Mouse (Mus musculus) embryonic facial prominence, embryonic 14.5 days (tissue): ENCODE measurements around the gene Zbtb4. TPM values are rescaled to one million over a fixed set of nuclear protein-coding genes. Genes with fewer than 3 reads are reported as not detected.

Source experiments
- ATAC-seq: fragments of 200-750 bp; cut with Nextera tagmentation; 2 replicates; pipeline ENCODE4 v1.8.0; 2017; ENCODE audit warnings: low read depth, moderate number of reproducible peaks, moderate TSS enrichment
- DNase-seq: peaks from one replicate; pipeline ENCODE4 v3.0.0-alpha.2; 2015; ENCODE audit warnings: low spot score
- H3K27ac ChIP-seq: fragments of 300-500 bp; sonication (generic); replicated peaks from 2 replicates; pipeline ENCODE4 v1.5.1; 2014; ENCODE audit warnings: low read depth, mild to moderate bottlenecking, low read length, moderate library complexity
- H3K27me3 ChIP-seq: fragments of 300-500 bp; sonication (generic); replicated peaks from 2 replicates; pipeline ENCODE4 v1.6.1; 2014; ENCODE audit warnings: low read length; ENCODE audit not compliant: control insufficient read depth, insufficient read depth
- H3K36me3 ChIP-seq: fragments of 300-500 bp; sonication (generic); 2 replicates; pipeline ENCODE4 v1.6.1; 2014; ENCODE audit warnings: low read length, mixed read lengths; ENCODE audit not compliant: control insufficient read depth, insufficient read depth
- H3K4me1 ChIP-seq: fragments of 300-500 bp; sonication (generic); 2 replicates; pipeline ENCODE4 v1.6.1; 2014; ENCODE audit warnings: antibody characterized with exemption, low read length; ENCODE audit not compliant: control insufficient read depth, insufficient read depth
- H3K4me2 ChIP-seq: fragments of 300-500 bp; sonication (generic); 2 replicates; pipeline ENCODE4 v1.6.1; 2014; ENCODE audit warnings: low read depth, mild to moderate bottlenecking, low read length, moderate library complexity, mixed read lengths
- H3K4me3 ChIP-seq: fragments of 300-500 bp; sonication (generic); 2 replicates; pipeline ENCODE4 v1.5.1; 2014; ENCODE audit warnings: low read depth, mild to moderate bottlenecking, low read length
- H3K9ac ChIP-seq: fragments of 300-500 bp; sonication (generic); 2 replicates; pipeline ENCODE4 v1.6.1; 2014; ENCODE audit warnings: low read depth, mild to moderate bottlenecking, low read length, moderate library complexity, mixed read lengths
- H3K9me3 ChIP-seq: fragments of 300-500 bp; sonication (generic); 2 replicates; pipeline ENCODE4 v1.6.1; 2016; ENCODE audit warnings: low read length; ENCODE audit not compliant: control insufficient read depth
- WGBS: fragments of 180-500 bp; shearing (Covaris S2); extraction: QIAGEN DNeasy Blood & Tissue Kit; methylation state at CpG from one replicate; pipeline ENCODE4 v1.1.7; 2014; 5-methylcytosine and 5-hydroxymethylcytosine counted together
- polyA plus RNA-seq: library from polyadenylated mRNA; unstranded; fragments of >200 nt; fragmentation: Nextera tagmentation; extraction: Ambion mirVana; gene quantifications from 2 replicates; pipeline ENCODE4 v1.2.1, GENCODE M21; 2014

The Zbtb4 gene
- polyA plus RNA-seq, 1 experiment from 2014 or later, result 3.9 TPM

DNA sequence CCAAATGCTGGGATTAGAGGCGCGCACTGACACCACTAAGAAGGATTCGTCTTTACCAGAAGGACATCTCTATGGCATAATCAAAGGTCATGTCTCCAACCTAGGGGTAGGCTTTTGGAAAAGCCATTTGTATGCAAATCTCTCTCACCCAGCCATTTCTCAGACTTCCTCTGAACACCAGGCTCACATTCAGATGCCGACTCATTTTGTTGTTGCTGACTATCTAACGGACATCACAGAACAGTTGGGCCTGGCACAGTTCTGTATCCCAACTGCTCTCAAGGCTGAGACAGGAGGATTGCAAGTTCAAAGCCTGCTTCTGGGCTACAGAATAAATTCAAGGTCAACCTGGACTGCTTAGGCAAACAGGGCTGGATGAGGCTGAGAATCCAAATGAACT, 21.6 kb downstream of the Zbtb4 start:
- no peaks in the 10 kb centered on the region for H3K36me3 ChIP-seq
- no peak for ATAC-seq
- no peaks in the 10 kb centered on the region for H3K9me3 ChIP-seq
- H3K4me2 ChIP-seq, result no peak overlapping the region
- DNase-seq, result no peak
- no peaks in the 10 kb centered on the region for H3K4me1 ChIP-seq
- H3K4me3 ChIP-seq, result no peak overlapping the region
- 91% methylated on average over 5 of the region's 5 CpGs for WGBS
- no peak overlapping the region for H3K27ac ChIP-seq
- H3K27me3 ChIP-seq, result no peaks in the 10 kb centered on the region
- no peak overlapping the region for H3K9ac ChIP-seq

DNA sequence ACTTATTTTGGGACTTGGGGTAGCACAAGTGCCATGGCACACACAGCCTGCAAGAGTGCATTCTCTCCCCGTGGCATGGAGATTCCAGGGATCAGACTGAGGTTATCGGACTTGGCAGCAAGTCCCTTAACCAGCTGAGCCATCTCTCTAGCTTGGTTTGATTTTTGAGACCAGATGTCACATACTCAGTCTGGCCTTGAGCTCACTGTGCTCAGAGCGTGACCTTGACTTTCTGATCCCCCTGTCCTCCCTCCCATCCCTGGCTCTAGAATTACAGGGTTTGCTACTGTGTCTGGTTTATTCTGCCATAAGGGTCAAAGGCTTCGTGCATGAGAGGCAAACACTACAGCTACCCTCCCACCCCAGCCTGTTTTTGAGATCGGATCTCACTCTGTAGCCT, 23.7 kb downstream of the Zbtb4 start:
- 55% methylated on average over 5 of the region's 5 CpGs for WGBS
- no peak overlapping the region for H3K9ac ChIP-seq
- ATAC-seq (no peak), DNase-seq (no peak)
- H3K4me1 ChIP-seq, result no peaks in the 10 kb centered on the region
- H3K27me3 ChIP-seq, result no peaks in the 10 kb centered on the region
- no peak overlapping the region for H3K4me3 ChIP-seq
- H3K9me3 ChIP-seq, result no peaks in the 10 kb centered on the region
- H3K4me2 ChIP-seq, result no peak overlapping the region
- H3K27ac ChIP-seq, result no peak overlapping the region
- no peaks in the 10 kb centered on the region for H3K36me3 ChIP-seq

GRCm38 (mm10) chr11:69791420-69791819, 25.7 kb downstream of the Zbtb4 start:
- Histone ChIP-seq H3K4me3 (no peak overlapping the region), H3K27me3 (no peaks in the 10 kb centered on the region), H3K27ac (no peak overlapping the region), H3K4me2 (no peak overlapping the region), H3K4me1 (peaks cover 5% of the 10 kb centered on the region; the same call in 1 of the 2 replicates), H3K36me3 (no peaks in the 10 kb centered on the region), H3K9me3 (no peaks in the 10 kb centered on the region), H3K9ac (no peak overlapping the region)
- no peak for DNase-seq
- ATAC-seq, result no peak
- 63% methylated on average over 5 of the region's 5 CpGs for WGBS

DNA sequence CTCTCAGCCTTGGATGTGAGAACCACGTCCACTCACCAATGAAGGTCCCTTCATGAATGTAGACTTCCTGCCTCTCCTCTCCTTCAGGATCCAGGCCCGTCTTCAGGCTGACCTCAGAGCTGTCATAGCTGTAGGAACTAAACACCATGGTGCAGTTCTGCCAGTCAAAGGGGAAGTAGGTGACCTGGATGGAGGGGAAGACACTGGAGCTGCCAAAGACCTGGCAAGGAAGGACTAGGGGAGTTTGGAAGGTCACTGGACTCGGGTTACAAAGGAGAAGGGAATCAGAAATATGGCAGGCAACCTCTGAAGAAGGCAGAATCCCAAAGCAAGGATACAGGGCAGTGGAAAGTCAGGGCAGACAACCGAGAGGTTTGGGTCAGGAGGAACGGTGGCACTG, 27.7 kb downstream of the Zbtb4 start:
- Histone ChIP-seq H3K4me1 (peaks cover 5% of the 10 kb centered on the region; the same call in 1 of the 2 replicates), H3K27me3 (peaks cover 12% of the 10 kb centered on the region; the same call in 1 of the 2 replicates), H3K9me3 (no peaks in the 10 kb centered on the region), H3K4me2 (no peak overlapping the region), H3K9ac (no peak overlapping the region), H3K4me3 (no peak overlapping the region), H3K27ac (no peak overlapping the region), H3K36me3 (no peaks in the 10 kb centered on the region)
- 53% methylated on average over 5 of the region's 5 CpGs for WGBS
- no peak for DNase-seq
- no peak for ATAC-seq

- Histone ChIP-seq H3K4me3 (peak within 1 kb of the TSS; percentile 51), H3K27me3 (peaks cover 12% of the 10 kb centered on the region; the same call in 1 of the 2 replicates), H3K9ac (peak within 1 kb of the TSS; percentile 61), H3K27ac (peak within 1 kb of the TSS; percentile 70), H3K9me3 (no peaks in the 10 kb centered on the region), H3K4me2 (peak within 1 kb of the TSS; percentile 95), H3K4me1 (peaks cover 14% of the 10 kb centered on the region), H3K36me3 (no peaks in the 10 kb centered on the region)
- WGBS, result 3% methylated on average over 45 of the region's 52 CpGs
- peak; percentile 98 for ATAC-seq
- peak; percentile 99 for DNase-seq
Measured at GRCm38 (mm10) chr11:69795168-69795982, 29.7 kb downstream of the Zbtb4 start, which contains the start of gene Chrnb1. Gene Chrnb1 (minus strand): TSS chr11:69795943.

DNA sequence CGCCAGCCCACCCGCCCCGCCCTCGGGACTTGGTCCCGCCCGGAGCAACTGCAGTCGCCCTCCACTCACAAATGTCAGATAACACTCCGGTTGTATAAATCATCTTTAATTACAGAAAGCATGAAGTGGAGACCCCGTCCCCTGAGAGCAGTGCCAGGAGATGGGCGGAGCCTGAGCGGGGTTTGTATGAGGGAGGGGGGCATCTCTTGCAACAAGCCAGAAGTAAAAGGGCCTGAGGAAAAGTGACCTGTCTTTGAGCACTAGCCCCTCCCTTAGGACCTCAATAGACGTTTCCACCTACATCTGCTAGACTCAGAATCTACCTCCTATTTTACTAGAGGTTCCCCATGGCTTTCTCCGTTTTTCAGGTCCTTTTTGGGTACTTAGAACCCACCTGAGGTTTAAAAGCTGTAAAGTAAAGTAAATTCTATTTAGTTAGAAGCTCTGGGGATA, 30.3 kb downstream of the Zbtb4 start:
- Histone ChIP-seq H3K9me3 (no peaks in the 10 kb centered on the region), H3K4me2 (peak overlapping the region; percentile 95), H3K27ac (no peak overlapping the region), H3K4me1 (peaks cover 14% of the 10 kb centered on the region), H3K4me3 (peak overlapping the region; percentile 51), H3K27me3 (peaks cover 12% of the 10 kb centered on the region; the same call in 1 of the 2 replicates), H3K9ac (peak overlapping the region; percentile 61), H3K36me3 (no peaks in the 10 kb centered on the region)
- ATAC-seq (no peak), DNase-seq (peak; percentile 63)
- WGBS, result 3% methylated on average over 13 of the region's 13 CpGs

DNA sequence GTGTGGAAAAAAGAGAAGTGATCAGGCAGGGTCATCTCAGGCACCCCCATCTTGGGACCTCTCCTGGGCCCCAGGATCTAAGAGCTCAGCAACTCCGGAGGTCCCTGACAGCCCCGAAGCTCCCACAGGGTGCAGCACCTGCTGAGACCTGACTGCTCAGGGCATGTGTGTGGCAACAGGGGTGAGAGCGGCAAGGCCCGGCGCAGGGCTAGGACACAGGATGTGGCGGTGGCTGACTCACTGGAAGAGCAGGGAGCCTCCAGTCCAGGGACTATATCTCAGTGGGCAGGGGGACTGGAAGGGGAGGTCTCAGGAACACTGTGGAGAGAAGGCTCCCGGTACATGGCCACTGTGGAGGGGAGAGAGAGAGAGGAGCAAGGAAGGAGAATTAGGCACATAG, 32.2 kb downstream of the Zbtb4 start:
- Histone ChIP-seq H3K4me3 (no peak overlapping the region), H3K9me3 (no peaks in the 10 kb centered on the region), H3K4me2 (no peak overlapping the region), H3K27ac (no peak overlapping the region), H3K27me3 (peaks cover 20% of the 10 kb centered on the region), H3K36me3 (no peaks in the 10 kb centered on the region), H3K9ac (no peak overlapping the region), H3K4me1 (peaks cover 28% of the 10 kb centered on the region)
- ATAC-seq (no peak), DNase-seq (no peak)
- 77% methylated on average over 7 of the region's 7 CpGs for WGBS

GRCm38 (mm10) chr11:69799394-69800137, 33.9 kb downstream of the Zbtb4 start:
- ATAC-seq (no peak), DNase-seq (no peak)
- peak overlapping the region; percentile 58 for H3K4me3 ChIP-seq
- no peaks in the 10 kb centered on the region for H3K36me3 ChIP-seq
- H3K27me3 ChIP-seq, result peaks cover 33% of the 10 kb centered on the region
- no peaks in the 10 kb centered on the region for H3K9me3 ChIP-seq
- peak overlapping the region; percentile 97 for H3K4me2 ChIP-seq
- H3K9ac ChIP-seq, result no peak overlapping the region; the same call in 1 of the 2 replicates
- H3K27ac ChIP-seq, result peak overlapping the region; percentile 80
- peaks cover 42% of the 10 kb centered on the region for H3K4me1 ChIP-seq
- WGBS, result 17% methylated on average over 12 of the region's 12 CpGs
